Mouse (Mus musculus) liver, adult (tissue): ENCODE measurements around the gene Rps15.
A peak's percentile ranks its signal among the peaks of the same experiment; 100 is the strongest.

ENCODE experiments used
- GATA4 ChIP-seq: IDR thresholded peaks from 2 replicates; pipeline ENCODE4 v1.6.1; 2014; ENCODE audit warnings: mild to moderate bottlenecking, low read length; ENCODE audit not compliant: insufficient replicate concordance

The Rps15 gene

DNA sequence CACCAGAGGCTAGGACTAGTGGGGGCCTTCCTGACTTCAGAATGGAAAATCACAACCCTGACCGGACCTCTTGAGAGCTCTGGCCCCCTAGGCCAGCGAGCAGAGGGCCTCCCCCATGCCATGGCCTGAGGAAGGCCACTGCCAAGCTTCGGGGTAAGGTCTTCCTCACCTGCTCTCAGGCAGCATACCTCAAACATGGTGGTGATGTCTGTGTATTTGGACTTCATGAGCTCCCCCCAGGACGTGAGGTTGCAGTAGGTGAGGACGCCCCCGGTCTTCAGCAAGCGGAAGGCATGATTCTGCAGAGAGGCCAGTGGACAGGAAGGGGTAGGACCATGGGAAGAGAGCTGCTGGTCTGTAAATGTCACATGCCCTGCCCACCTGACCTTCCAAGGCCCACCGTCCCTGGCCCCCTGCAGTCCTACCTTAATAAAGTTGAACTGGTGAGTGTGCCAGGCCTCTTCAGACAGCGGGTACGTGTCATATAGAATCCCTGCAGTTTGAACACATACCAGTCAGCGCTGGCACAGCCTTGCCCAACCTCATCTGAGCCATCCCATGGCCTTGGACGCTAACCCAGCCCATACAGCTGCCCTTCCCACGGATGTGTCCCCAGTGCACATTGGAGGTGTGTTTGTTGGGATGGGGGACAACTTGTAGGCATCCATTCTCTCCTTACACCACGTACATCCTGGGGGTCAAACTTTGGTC lies 33.3 kb upstream of the Rps15 start:
- no peak for TF ChIP-seq GATA4

DNA sequence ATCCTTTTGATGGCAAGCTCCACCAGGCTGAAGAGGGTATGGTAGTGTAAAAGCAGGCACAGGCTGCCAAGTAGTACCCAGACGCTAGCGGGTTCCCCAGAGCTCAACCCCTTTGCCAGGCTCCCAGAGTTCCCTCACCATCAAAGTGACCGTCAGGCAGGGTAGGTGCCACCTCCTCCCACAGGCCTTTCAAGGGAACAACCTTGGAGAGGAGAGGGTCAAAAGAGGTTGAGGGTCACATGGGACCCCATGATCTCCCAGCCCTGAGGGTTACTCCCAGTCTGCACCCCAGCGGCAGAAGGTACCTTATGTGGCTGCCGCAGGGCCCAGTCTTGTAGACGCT lies 32.8 kb upstream of the Rps15 start:
- TF ChIP-seq GATA4 = no peak

DNA sequence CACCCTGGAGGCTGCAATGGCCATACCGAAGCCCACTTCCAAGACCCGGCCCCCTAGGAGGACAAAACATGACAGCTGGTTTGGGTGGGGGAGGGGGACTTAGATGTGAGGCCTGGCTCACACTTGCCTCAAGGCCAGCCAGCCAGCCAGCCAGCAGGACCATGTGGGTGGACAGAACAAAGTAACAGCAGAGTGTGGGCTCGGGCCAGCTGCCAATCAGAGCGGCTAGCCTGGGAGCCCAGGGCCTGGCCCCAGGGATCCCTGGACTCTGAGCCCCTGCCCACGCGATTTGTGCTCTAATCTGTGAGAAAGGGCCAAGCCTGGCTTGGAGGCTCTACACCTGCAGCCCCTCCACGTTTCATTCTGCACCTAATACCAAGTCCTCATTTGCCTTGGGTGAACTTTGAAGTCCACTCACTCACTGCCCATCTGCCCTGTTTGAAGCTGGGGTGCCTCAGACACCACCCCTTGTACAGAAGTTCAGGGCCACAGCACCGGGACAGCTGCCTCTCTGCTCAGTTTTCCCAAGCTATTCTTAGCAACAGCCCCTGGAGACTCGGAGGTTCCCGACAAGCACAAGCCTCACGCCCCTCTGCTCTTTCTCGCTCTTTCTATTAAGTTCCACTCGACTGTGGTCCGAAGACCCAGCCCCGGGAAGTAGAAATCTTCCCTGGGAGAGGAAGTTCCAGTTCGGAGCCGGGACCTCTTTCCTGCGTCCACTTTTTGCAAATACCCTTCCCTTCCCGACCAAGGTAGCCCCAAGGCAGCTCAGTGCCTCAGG lies 32.2 kb upstream of the Rps15 start:
- no peak for TF ChIP-seq GATA4

DNA sequence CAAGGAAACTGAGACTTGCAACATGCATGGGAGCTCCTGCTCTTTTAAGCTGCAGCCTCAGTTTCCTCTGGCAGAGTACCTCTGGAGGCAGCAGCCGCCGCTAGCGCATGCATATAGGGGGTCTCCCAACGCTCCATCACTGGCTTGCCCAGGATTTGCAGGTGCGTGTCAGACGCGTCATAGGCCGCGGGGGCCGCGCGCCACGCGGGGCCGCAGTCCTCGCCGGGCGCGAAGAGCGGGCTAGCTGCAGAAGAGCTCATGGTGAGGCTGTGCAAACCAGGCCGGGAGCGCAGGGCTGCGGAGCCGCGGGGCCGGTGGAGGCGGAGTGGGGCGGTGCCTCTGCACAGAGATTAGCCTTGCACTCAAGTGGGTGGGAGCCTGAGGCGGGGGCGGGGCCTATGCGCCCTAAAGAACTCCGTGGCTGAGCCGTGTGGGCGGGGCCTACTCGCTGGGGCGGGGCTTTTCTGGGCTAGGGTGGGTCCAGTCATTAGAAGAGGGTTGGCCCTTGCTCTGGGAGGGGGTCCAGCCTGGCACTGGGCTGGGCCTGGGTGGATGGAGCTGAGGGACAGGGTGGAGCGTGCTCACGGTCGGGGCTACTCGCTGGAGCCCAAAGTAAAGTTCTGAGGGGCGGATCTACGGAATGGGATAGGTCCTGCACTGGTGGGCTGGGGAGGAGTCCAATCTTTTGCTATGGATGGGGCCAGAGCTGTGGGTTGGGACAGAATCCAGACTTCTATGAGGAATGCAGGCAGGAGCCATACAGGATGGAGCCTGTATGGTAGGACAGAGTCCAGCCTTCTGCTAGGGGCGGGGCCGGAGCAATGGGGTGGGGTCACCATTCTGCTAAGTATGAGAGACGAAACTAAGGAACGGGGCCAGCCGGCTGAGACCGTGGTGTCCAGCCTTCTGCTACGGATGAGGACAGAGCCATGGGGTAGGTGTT lies 31.3 kb upstream of the Rps15 start, which contains the start of the genes Gamt and Dazap1:
Gene Gamt (minus strand): TSS at position 371 of the 943 bp plus-strand sequence.
Gene Dazap1 (plus strand): TSS at position 845 of the 943 bp plus-strand sequence.
- TF ChIP-seq GATA4 = peak; percentile 83; the same call in 1 of the 2 replicates

DNA sequence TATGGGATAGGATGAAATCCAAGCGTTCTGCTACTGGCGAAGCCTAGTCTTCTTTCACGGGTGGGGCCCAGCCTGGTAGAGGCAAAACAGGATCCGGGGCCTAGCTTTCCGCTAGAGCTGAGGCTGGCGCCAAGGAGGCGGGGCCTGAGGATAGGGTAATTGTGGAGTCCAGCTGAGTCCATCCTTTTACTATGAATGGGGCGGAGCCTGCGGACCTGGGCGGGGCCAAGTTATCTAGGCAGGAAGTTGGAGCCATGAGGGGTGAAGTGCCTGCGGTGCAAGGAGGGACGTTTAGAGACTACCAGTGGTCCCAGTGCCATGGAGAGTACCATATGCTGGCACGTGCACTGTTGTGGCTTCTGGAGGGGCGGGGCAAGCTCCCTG lies 30.7 kb upstream of the Rps15 start:
- peak; percentile 85 for TF ChIP-seq GATA4

DNA sequence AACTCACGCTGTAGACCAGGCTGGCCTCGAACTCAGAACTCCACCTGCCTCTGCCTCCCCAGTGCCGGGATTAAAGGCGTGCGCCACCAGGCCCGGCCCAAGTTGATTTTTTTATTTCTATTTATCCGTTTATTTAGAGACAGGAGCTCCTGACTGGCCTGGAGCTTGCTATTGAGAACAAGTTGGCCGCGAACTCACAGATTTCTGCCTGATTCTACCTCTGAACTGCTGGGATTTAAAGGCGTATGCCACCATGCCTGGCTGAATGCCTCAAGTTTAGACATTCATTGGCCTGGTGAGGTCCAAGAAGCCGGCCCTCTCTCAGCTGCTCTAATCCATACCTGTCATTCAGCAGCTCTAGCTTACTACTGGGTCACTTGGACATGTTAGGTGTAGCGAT lies 30.1 kb upstream of the Rps15 start:
- no peak for TF ChIP-seq GATA4

DNA sequence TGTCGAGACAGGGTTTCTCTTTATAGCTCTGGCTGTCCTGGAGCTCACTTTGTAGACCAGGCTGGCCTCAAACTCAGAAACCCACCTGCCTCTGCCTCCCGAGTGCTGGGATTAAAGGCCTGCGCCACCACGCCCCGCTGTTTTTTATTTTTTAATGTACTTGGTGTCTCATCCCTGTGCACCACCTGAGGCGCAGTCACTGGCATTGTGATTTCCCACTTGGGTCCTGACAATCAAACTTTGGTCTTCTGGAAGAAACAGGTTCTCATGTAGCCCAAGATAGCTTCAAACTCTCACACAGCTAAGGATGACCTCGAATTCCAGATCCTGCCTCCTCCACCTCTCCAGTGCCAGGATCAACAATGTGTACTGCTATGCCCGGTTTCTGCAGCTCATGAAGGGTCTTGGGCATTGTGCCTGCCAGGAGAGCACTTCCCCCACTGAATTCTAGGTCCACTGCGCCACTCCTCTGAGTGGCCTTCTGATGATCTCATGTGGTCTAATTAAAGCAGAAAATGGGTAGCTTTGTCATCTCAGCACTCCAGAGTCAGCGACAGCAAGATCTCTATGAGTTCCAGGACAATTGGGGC lies 29.4 kb upstream of the Rps15 start:
- TF ChIP-seq GATA4 = no peak

DNA sequence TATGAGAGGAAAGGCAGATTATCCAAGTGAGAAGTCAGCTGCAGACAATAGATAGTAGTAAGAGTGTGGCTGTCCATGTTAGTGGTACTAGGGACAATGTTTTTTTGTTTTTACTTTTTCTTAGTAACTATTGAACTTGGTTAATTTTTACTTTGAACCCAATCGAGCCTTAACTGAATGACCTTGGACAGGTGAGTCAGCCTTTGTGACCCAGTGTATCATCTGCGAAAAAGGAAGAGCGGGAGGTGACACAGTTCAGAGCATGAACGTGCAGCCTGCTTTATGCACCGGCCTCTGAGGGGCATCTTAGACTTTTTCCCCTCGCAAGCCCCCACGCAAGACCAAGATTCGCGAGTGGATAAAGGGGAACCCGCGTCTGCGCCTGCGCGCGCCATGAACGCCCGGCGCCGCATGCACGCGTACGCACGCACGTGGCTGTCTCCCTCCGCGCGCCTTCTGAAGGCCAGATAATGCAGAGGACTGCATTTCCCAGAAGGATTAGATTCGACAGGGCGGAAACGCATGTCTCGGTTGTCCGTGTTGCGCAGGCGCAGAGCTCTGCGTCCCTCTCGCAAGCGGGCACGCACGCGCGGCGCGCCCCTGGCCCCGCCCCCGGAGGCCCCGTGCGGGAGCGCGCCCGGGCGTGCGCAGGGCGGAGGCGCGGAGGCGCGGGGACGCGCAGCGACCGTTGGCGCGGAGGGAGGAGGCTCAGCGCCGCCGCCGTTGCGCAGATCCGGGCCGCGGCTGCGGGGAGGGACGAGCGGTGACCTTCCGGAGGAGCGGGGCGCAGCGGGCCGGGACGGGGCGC lies 27.7 kb upstream of the Rps15 start:
- peak; percentile 94; the same call in 1 of the 2 replicates for TF ChIP-seq GATA4

DNA sequence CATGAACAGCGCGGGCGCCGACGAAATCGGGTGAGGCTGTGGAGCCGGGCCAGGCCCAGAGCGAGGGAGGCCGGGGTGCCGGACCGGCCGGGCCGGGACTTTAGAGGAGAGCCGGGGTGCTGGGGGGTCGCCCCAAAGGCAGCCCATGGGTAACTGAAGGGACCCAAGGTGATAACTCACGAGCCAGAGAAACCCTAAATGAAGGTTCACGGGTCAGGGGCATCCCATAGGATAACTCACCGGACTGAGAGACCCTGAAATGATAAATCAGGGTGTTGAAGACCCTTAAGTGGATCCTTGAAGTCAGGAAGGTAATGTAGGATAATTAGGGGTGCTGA lies 27.1 kb upstream of the Rps15 start:
- TF ChIP-seq GATA4 = no peak

DNA sequence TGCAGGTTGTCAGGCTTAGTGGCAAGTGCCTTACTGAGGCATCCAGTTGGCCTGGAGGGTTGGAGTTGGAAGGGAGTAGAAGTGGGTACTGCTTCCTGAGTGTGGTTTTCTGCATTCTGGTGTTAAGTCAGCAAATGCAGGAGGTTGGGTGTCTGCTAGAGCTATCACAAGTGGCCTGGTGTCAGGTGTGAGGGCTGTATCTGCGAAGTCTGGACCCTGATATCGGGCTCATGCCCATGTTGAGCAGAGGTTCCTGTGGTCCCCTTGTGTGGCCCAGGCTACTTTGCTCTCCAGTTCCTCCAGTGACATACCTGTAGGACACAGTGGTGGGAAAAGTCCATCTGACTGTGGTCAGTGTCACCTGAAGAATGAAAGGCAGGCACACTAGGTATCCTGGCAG lies 22.2 kb upstream of the Rps15 start:
- no peak for TF ChIP-seq GATA4

DNA sequence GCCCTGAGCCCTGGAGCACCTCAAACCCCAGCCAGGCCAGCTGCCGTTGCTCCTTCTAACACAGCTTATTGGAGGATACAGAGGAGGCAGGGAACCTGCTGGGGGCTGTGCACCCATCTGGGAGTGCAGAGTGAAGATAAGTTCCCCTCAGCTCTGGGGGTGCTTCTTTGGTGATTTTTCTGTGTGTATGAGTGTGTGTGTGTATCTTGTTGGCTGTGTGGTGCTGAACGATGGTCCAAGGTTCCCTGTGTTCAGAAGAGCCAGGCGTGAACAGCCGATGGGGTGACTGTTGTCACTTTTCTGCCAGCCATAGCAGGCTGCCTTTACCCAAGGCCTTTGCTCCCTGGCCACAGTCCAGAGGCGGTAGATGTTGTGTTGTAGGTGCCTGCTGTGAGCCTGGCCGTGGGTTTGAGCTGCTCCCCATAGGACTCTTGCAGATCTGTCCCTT lies 21.5 kb upstream of the Rps15 start:
- no peak for TF ChIP-seq GATA4

DNA sequence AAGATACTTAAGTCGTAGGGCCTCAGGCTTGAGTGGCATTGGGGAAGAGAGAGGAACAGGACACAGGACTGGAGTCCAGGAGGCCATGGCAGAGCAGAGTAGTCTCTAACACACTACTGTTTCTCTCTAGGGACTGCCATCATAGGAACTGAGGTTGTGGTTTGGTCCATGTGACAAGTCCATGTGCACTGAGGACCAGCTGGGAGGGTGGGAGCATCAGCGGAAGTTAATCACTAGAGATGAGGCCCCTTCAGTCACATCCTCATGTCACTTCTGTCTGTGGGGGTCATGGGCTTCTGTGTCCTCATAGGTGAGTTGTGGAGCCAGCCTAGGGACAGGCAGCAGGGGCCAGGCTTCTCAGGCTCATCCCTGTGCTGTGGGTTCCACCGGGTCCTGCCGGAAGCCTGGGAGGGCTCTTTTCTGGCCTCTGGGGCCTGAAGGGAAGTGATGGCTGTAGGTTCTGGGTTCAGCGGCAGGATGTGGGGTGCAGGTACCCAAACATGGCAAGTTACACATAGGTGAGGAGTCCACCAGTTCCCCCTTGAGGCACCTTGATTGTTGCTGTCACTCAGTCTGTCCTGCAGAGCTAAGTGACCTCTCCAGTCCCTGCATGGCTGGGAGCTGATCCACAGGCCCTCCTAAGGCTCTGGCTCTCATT lies 20.9 kb upstream of the Rps15 start:
- TF ChIP-seq GATA4 = no peak

DNA sequence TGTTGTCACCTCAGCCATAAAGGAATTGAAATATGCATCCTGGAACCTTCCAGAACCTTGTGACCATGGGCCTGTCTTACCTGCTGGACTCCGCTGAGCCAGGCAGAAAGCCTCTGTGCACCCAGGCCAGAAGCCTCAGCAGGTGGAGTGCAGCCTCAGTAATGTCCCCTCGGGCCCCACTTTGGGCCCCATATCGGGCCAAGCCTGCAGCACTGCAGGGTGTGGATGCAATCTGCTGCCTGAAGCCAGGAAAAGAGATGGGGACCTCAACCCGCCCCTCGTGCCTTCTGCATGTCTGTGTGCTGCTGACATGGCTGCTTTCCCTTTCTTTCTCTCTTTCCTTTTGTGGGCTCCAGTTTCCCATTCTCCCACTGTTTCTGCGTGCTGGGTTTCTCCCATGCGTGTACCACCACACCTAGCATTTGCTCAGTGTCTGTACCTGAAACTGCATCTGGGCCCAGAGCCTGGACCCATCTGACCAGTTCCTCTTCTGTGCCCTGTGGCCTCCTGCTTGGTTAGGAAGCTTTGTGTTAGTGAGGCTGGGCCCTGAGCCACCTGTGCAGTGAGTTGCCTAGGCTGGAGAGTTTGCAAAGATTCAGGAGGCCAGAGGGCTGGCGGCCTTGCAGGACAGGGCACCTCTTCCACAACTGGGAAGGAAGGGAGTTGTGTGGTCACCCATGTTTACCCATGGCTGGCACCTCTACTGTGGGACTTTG lies 20.2 kb upstream of the Rps15 start:
- no peak for TF ChIP-seq GATA4
